Mouse (Mus musculus): ENCODE results near the gene Abr.

Abr gene

DNA sequence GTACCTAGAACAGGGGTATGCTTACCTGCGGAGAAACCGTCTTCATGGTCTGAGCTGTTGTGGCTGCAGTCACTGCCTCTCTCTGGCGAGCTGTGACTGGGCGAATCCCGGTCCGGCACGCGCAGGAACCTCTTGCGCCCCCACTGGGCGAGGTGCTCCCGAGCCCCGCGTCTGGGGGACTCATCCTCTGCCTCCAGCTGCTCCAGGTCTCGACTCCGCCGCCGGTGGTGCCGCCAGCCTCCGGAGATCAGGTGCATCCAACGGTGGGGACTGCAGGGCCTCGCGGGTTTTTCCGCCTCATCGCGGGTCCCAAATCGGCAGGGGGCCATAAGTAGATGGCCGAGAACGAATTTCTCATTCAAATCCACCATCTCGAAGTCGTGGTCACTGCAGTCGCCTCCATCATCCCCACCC lies at the start of gene Abr:
Gene Abr, minus strand, starts transcription at position 163 of the 414 bp plus-strand sequence.
- ChIA-PET POLR2A (interaction anchor here in 3 of 4 experiments (0.5 to 5.0 kb wide), 22 partner anchors 9 to 870 kb away, joined by 3 to 69 read pairs (median 6); no protein-coding TSS in a partner anchor), CTCF (interaction anchor here in 3 of 4 experiments (0.6 to 3.3 kb wide), 11 partner anchors 8 to 117 kb away, joined by 3 to 24 read pairs (median 4); no protein-coding TSS in a partner anchor)

DNA sequence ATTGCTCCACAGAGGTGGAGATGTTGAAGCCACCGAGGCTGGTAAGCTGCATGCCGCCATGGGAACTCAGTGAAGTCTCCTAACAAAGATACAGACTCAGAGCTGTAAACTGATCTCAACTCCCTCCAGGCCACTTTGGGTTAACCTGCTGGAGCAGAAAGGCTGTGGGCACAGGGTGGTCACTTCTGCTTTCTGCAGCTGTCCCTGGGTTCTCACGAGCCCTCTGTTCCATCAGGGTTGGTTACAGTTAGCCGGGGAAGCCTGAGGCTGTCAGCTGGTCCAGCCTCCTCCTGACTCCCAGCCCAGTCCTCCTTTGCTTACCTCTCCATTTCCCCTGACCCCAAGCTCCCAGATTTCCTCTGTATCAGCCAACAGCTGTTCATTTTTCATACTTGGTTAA lies 45.7 kb upstream of the Abr start:
- ChIA-PET POLR2A (interaction anchor here in 1 of 4 experiments (1.0 kb wide), 1 partner anchor 22 kb away, joined by 3 read pairs; no protein-coding TSS in a partner anchor), CTCF (interaction anchor here in 1 of 4 experiments (1.0 to 1.3 kb wide), 2 partner anchors 96 to 161 kb away, joined by 3 read pairs; partner anchors contain the start of gene Gosr1)

DNA sequence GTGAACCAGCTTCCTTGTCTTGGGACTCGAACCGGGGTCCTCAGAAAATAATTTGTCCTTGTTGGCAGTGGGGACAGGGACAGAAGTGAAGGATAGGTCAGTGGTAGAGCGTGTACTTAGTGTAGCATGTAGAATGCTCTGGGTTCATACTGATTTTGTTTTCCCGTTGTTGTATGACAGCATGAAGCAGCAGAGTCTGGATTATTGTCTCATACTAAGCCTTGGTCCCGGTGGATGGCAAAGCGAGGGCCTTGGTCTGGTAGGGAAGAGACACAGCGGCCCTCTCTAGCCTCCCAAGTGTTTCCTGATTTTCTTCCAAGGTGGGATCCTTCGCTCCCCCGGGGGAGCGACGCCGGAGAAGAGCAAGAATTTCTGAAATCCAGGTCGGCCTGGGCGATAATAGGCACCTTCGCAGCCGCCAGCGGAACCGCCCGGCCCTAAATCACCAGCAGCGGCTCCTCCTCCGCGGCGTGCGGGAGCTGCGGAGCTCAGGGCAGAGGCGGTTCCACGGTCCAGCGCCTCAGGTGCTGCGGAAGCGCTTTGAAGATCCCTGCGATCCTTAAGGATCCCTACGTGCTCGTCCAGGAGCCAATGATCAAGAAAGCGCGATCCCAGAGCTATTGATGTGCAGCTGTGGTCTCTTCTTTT lies 44.0 kb upstream of the Abr start:
- ChIA-PET POLR2A (interaction anchor here in 3 of 4 experiments (0.5 to 1.2 kb wide), 6 partner anchors 97 to 847 kb away, joined by 3 to 4 read pairs (median 3); partner anchors contain the start of gene Gosr1 (in 1 of the 3)), CTCF (interaction anchor here (0.6 to 1.3 kb wide), 7 partner anchors 20 to 585 kb away, joined by 3 to 12 read pairs (median 4); no protein-coding TSS in a partner anchor)

DNA sequence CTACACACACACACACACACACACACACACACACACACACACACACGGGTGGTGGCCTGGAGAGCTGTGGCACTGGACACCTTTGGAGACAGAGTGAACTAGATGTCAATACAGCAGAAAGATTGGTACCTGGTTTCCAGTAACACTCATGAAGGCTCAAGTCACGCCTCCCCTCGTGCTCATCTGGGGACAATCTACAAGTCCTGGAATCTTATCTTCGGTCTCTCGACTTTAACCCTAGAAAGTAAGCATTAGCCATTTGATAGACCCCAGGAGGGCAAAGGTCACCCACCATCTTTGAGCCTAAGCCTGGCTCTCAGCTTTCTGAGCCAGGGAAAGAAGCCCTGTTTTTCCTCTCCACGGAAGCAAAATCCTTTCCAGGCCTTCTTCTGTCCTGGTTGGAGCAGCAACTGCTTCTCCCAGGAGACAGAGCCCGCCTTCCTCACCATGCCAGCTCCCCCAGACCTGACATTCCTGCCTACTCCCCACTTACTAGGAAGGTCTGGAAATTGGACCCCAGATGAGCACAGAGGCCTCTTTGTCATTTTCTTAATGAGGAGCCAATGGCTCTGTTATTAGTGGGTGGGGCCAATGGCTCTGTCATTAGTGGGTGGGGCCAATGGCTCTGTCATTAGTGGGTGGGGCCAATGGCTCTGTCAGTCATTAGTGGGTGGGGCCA lies 39.8 kb upstream of the Abr start:
- ChIA-PET CTCF (interaction anchor here in 3 of 4 experiments (0.6 to 1.4 kb wide), 3 partner anchors 16 to 243 kb away, joined by 3 to 4 read pairs (median 3); no protein-coding TSS in a partner anchor), POLR2A (no interaction called here)

DNA sequence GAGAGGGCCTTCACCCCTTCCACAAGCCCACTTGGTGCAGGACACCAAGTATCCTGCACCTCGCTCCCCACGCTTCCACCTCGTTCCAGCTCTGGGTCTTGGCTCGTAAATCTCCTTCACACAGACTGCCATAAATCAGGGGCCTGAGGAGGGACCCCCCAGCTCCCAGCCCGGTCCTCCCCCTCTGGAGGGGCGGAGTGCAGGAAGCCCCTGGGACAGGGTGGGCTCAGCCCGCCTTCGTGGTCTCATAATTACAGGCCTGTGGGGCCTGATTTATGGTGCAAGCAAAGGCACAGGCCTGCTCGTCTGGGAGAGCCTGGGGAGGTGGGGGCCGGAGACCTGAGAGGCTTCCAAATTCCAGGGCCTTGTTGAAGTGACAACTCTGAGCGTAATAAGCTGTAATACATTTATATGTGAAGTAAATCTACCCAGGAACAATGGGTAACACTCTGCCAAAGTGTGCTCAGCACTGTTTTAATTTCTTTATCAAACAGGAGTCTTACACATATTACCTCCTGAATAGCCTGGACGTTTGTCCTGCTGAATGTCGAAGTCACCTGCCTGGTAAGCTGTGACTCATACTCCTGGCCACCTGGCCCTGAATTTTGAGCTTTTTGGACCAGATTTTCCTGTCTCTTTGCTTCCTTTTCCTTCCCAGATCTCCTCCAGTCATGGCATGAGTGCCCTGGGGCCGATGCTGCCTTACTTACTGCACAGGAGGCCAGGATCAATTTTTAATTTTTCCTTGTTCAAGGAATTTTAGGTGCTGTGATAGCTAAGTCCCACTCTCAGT lies 37.2 kb upstream of the Abr start:
- CTCF ChIA-PET = interaction anchor here (0.6 to 2.2 kb wide), 7 partner anchors 13 to 274 kb away, joined by 3 to 12 read pairs (median 7); no protein-coding TSS in a partner anchor

DNA sequence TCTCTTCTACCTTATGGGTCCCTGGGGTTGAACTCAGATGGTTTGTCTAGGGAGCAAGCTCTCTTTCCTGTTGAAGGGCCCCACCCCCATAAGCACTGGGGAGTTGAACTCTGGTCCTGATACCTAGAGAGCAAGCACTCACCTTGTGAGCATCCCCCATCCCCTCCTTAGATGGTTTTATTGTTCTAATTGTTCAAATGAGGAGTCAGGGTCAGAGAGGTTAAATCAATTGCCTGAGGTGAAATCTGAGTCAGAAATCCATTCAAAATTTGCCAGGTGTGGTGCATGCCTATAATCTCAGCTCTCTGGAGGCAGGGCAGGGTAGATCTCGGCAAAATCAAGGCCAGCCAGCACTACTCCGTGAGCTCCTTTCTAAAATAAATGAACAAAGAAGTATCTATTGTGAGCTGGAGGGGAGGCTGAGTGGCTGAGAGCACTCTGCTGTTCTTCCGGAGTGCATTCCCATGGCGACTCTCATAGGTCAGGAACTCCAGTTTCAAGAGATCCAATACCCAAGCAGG lies 35.4 kb upstream of the Abr start:
- ChIA-PET CTCF (interaction anchor here in 3 of 4 experiments (0.5 to 1.7 kb wide), 6 partner anchors 12 to 203 kb away, joined by 3 to 8 read pairs (median 4); no protein-coding TSS in a partner anchor), POLR2A (interaction anchor here in 2 of 4 experiments (0.7 to 1.1 kb wide), 2 partner anchors 106 to 215 kb away, joined by 3 read pairs; partner anchors contain the start of gene Gosr1 (in 1 of the 2))

More for the DNA sequence above, 37.2 kb upstream of the Abr start:
- POLR2A ChIA-PET = interaction anchor here in 1 of 4 experiments (0.6 to 1.4 kb wide), 5 partner anchors 17 to 485 kb away, joined by 3 to 7 read pairs (median 3); partner anchors contain the start of gene Gosr1

DNA sequence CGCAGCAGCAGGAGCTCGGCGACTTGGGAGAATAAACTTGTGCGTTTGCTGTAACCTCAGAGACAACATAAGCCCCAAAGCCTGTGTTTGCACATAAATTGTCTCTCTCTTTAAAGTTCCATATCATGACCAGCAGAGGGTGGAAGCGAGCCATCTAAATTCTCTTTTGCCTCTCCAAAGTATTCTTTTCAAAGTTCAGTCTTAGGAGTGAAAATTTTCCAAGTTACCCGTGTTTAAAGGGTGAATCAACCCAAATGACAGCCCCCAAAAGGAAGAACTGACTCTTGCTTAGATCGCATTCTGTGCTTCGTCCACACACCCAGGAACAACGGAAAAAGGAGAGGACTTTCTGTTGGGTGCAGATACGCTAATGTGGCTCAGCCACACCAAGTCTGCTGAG lies 33.0 kb upstream of the Abr start:
- POLR2A ChIA-PET = interaction anchor here in 1 of 4 experiments (0.6 to 0.9 kb wide), 3 partner anchors 84 to 323 kb away, joined by 3 to 4 read pairs (median 3); no protein-coding TSS in a partner anchor

DNA sequence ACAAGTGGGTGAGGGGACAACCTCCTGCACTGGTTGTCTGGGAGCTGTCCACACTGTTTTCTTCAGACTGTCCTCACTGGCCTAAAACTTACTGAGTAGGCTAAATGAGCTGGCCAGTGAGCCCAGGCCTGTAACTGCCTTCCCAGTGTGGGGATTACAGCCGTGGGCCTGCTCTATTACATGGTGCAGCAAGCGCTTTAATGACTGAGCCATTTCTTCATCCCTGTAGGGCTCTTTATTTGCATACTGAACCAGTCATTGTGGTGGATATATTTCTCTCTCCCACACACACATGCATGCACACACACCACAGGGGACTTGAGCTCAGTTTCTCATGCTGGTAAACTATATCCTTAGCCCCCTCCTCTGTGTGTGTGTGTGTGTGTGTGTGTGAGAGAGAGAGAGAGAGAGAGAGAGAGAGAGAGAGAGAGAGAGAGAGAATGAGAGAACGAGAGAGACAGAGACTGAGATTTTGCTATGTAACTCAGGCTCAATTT lies 30.8 kb upstream of the Abr start:
- ChIA-PET CTCF (interaction anchor here in 1 of 4 experiments (0.6 kb wide), 1 partner anchor 196 kb away, joined by 9 read pairs; no protein-coding TSS in a partner anchor), POLR2A (no interaction called here)

More for the DNA sequence above, 33.0 kb upstream of the Abr start:
- CTCF ChIA-PET = interaction anchor here in 3 of 4 experiments (0.6 to 1.7 kb wide), 7 partner anchors 9 to 278 kb away, joined by 3 to 7 read pairs (median 3); partner anchors contain the start of gene Gosr1 (in 1 of the 3)

DNA sequence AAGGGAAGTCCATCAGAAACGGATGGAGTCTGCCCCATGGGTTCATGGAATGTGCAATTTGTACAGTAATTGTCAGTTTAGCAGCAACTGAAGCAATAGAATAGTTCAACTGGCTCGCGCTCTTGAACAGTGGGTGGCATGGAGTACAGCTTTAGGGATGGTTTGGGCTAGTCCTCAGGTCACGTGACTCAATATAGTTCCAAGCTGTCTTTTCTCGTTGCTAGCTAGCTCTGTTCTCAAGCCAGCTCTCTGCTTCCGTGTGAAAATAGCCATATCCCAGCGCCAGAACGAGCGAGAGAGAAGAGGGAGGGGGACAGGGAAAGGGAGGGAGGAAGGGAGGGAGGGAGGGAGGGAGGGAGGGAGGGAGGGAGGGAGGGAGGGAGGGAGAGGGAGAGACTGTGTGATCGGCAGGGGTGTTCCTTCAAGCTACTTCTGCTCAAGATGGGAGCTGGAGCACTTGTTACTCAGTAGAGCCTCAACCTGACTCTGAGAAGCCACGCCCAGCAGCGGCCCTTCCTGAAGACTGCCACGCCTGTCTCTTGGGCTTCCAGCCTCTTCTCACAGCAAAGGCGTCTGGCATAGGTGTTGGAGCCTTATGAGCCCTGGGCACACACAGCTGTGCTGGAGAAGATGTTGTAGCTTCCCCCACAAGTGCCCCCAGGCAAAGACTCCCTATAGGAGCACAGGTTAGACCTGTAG lies 28.9 kb upstream of the Abr start:
- ChIA-PET CTCF (interaction anchor here (0.6 to 1.3 kb wide), 6 partner anchors 73 to 273 kb away, joined by 3 to 6 read pairs (median 4); no protein-coding TSS in a partner anchor), POLR2A (interaction anchor here in 2 of 4 experiments (0.5 to 1.4 kb wide), 3 partner anchors 97 to 635 kb away, joined by 3 to 4 read pairs (median 4); no protein-coding TSS in a partner anchor)

DNA sequence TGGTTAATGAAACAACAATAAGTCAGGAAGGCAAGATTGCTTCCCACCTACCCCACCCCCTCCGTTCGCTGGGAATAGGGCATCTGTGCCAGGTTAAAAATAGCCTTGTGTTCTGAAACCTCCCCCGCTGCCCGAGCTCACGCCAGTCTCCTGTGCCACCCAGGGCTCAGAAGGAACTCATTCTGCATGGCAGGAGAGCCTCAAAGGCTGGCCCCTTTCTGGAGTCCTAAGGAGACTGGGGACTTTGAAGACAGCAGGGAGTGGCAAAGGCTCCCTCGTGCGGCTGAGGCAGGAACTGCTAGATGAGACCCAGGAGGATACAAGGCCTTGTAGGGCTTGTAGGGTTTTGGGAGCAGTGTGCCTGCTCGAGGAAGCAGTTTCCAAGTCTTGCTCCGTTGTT lies 25.4 kb upstream of the Abr start:
- ChIA-PET POLR2A (interaction anchor here in 1 of 4 experiments (0.6 kb wide), 1 partner anchor 792 kb away, joined by 3 read pairs; no protein-coding TSS in a partner anchor), CTCF (interaction anchor here (0.7 to 2.9 kb wide), 5 partner anchors 24 to 1090 kb away, joined by 3 to 59 read pairs (median 24); partner anchors contain the start of gene Abr (in 1 of the 4))

DNA sequence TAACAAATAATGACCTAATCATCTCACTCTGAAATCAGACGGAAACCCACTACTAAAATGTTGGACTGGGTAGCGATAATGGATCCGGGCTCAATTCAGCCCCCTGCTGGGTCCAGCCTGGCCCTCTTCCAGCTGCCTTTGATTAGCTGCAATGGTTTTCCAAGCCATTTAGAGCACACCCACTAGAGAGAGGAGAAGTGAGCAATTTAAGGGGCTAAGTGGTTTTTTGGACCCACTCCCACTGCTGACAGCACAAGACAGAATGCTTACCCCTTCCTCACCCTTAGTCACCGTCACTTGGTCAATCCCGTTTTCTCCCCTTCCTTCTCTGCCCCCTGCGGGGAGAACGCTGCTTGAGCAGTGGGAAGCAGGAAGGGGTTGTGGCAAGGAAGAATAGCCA lies 24.9 kb upstream of the Abr start:
- CTCF ChIA-PET = interaction anchor here (0.7 to 2.9 kb wide), 28 partner anchors 12 to 260 kb away, joined by 3 to 59 read pairs (median 7); partner anchors contain the start of gene Abr (in 1 of the 4)
- POLR2A ChIA-PET = interaction anchor here in 2 of 4 experiments (1.0 to 2.0 kb wide), 2 partner anchors 23 to 199 kb away, joined by 7 to 12 read pairs; no protein-coding TSS in a partner anchor

DNA sequence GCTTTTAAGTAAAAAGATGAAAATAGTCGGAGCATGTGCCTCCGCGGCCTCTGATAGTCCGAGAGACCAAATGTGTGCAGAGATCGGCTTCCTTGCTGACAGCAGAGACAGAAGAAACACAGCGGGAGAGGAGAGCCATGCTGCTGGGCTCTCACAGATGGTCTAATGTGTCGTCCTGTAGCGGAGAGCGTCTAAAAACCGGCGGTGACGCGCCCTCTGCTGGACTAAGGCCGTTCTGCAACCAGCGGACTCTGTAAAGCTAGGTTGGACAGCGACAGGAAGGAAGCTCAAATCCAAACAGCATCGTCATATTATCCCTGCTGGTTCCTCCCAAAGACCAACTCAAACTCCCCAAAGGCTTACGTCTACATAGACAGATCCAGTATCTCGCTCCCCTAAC lies 23.8 kb upstream of the Abr start:
- ChIA-PET POLR2A (interaction anchor here (0.6 to 2.0 kb wide), 21 partner anchors 20 to 239 kb away, joined by 3 to 12 read pairs (median 4); partner anchors contain the start of gene Timm22 (in 1 of the 4)), CTCF (interaction anchor here (0.5 to 2.9 kb wide), 162 partner anchors 9 to 1318 kb away, joined by 3 to 59 read pairs (median 4); partner anchors contain the start of genes Abr (in 2 of the 4), Trarg1 (in 2 of the 4), Dbil5 (in 1 of the 4) and Gemin4 (in 1 of the 4))

DNA sequence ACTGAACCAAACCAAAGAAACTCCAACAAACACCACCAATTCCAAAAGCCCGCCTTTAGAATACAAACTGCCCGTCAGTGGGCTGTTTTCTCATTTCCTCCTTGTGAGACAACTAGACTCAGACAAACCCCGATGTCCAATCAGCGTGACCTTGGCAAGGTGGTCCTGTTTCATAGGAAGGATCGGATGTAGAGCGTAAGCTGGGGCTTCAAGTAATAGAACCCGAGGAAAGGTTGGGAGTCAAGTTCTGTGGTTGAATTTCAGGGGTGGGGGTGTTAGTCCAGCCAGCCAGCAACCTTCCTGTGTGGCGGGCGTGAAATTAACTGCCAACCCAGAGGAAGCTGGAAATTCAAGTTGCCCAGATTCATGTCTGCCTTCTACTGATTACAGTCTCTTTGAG lies 22.9 kb upstream of the Abr start:
- ChIA-PET POLR2A (interaction anchor here in 3 of 4 experiments (0.7 to 2.0 kb wide), 9 partner anchors 19 to 188 kb away, joined by 3 to 12 read pairs (median 4); no protein-coding TSS in a partner anchor), CTCF (interaction anchor here (0.5 to 2.9 kb wide), 56 partner anchors 8 to 238 kb away, joined by 3 to 59 read pairs (median 6); partner anchors contain the start of genes Abr (in 1 of the 4) and Timm22 (in 1 of the 4))

DNA sequence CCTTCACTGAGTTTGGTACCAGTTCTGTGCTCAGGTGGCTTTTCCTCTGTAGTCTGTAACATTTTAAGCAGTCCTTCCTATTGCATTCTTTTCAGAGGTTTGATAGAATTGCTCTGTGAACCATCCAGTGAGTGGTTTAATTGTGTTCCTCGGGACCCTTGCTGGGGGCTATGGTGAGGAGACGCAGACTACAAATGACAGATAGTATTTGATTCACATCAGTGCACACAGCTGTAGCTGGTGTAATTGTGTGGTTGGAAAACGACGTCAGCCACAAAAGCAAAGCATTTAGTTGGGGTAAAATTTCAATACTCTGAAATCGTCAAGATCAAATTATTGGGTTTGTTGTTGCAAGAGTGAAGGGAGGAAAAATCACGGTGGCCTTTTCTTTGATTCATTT lies 22.1 kb upstream of the Abr start:
- CTCF ChIA-PET = interaction anchor here in 1 of 4 experiments (2.9 kb wide), 1 partner anchor 107 kb away, joined by 43 read pairs; no protein-coding TSS in a partner anchor
- POLR2A ChIA-PET = interaction anchor here in 1 of 4 experiments (0.7 kb wide), 1 partner anchor 19 kb away, joined by 3 read pairs; no protein-coding TSS in a partner anchor

DNA sequence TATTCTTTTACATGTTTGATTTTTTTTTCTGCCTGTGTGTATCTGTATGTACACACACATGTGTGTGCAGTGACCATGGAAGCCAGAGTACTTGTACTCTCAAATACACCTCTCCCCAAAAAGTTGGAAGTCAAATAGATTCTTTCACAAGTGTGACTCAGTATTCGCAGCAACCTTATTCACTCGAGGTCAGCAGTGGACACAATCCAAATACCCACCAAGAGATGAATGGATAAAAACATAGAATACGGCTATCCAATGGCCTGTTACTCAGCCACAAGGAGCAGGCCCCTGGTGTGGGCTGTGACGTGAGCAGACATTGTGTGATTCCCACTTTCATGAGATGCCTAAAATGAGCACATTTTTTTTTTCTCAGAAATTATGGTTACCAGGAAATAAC lies 18.1 kb upstream of the Abr start:
- POLR2A ChIA-PET = interaction anchor here in 1 of 4 experiments (1.2 to 1.6 kb wide), 2 partner anchors 17 to 103 kb away, joined by 4 read pairs; no protein-coding TSS in a partner anchor

More for the DNA sequence above, 18.1 kb upstream of the Abr start:
- CTCF ChIA-PET = interaction anchor here in 1 of 4 experiments (1.0 kb wide), 1 partner anchor 103 kb away, joined by 3 read pairs; no protein-coding TSS in a partner anchor

Measured in embryonic stem cell, embryonic (primary cell).